ENCODE assay signal across 13 mouse cellular contexts in the genomic region with DNA sequence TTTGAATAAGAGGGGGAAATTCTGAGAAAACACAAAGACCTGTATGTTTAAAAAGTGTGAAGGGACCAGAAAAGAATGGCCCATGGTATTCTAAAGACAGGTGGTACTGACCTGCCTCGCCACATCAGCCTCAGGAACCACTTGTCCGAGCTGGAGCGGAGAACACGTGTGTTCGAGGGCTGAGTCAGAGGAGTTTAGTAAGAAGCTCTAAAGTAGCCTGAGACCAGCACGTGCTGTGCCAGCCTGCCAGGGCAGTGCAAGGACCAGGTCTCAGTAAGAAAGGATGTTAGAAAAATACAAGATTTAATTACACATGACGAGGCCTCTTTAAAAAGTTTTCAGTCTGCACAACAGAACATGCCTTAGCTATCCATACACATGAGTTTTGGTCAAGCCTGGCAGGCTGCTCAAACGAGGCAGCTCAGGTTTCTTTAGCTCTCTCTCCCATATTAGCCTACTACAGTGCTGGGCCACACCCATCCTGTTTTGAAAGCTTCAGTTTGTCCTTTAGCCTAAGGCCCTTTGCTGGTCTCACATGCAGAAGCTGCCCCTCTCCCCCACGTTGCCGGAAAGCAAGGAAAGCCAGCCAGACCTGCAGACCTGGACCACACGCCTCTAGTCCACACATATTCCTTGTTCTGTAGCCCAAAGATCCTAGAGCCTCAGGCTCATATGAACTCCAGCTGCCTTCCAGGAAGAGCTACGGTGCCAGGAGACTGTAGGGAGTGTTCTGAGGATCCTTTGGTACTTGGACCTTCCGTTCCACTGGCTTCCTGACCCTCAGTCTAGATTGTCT. TPM values are rescaled to one million over a fixed set of nuclear protein-coding genes. Genes with fewer than 3 reads are reported as not detected.
DNase-seq lines count a peak whose midpoint lies in the region; ATAC-seq and TF ChIP-seq lines count a peak whose summit lies in the region.
"Had no signal": no experiment of that assay in that cellular context is flagged by ENCODE, and none has a peak within 500 bp of the region (broad histone marks: within the 10 kb centered on the region; RNA-seq: fewer than 3 reads in every experiment).

No protein-coding gene starts in this region.

- TF ChIP-seq CTCF in heart, adult 2 months (IDR thresholded peaks at IDR 0.05) = no peak

- TF ChIP-seq EP300 in heart, adult 2 months (IDR thresholded peaks at IDR 0.05; ENCODE audit: insufficient read depth, low read depth, low read length) = 0 out of 2 replicates have a peak, but pooled peaks have one; percentile 8

- H3K4me3 ChIP-seq in heart, adult 2 months = no peak overlapping the region
- H3K4me3 ChIP-seq in heart, embryonic 11.5 days (ENCODE audit: low read depth, low read length) = no peak overlapping the region
- H3K4me3 ChIP-seq in stomach, embryonic 16.5 days (replicated peaks; ENCODE audit: low read length) = no peak overlapping the region
- H3K4me3 ChIP-seq: midbrain, embryonic 13.5 days had no signal

- intact Hi-C loops in heart, adult 2 months (cut with DNase I) = no loop called here

- H3K79me2 ChIP-seq in heart, adult 2 months (replicated peaks; ENCODE audit: control insufficient read depth, insufficient read depth, low read length) = no peaks in the 10 kb centered on the region

- no peaks in the 10 kb centered on the region for H3K9me3 ChIP-seq in heart, embryonic 11.5 days (replicated peaks; ENCODE audit: control insufficient read depth, low read length)
- no peaks in the 10 kb centered on the region for H3K9me3 ChIP-seq in stomach, embryonic 16.5 days (replicated peaks; ENCODE audit: control insufficient read depth, low read length)
- H3K9me3 ChIP-seq: midbrain, embryonic 13.5 days had no signal

- peak; percentile 40 to 49 for DNase-seq in heart, adult 2 months
- peak; percentile 57 to 73 for DNase-seq in lung, adult 18-20 months
- DNase-seq in lung, postnatal 14 days = no peak
- DNase-seq in fibroblast of lung, adult 2 months (ENCODE audit: low read depth) = peak; percentile 45
- no peak for DNase-seq in testis, postnatal 10 days (ENCODE audit: low spot score)
- DNase-seq: embryo, embryonic 11 days; gastrocnemius, postnatal 25 days; right cerebral cortex, postnatal 14 days had no signal

- WGBS in heart, adult 2 months = 60% methylated on average over 13 of the region's 13 CpGs
- WGBS in heart, embryonic 11.5 days (ENCODE audit: insufficient replicate concordance) = 77% methylated on average over 13 of the region's 13 CpGs
- 69% methylated on average over 13 of the region's 13 CpGs for WGBS in stomach, embryonic 16.5 days

- TF ChIP-seq POLR2A in heart, adult 2 months (IDR thresholded peaks at IDR 0.05; ENCODE audit: insufficient read depth, low read depth, low read length) = 0 out of 2 replicates have a peak, but pooled peaks have one; percentile 27

- peaks cover 15% of the 10 kb centered on the region for H3K4me1 ChIP-seq in heart, adult 2 months (ENCODE audit: control insufficient read depth, insufficient read depth, low read length)
- H3K4me1 ChIP-seq in heart, embryonic 11.5 days (ENCODE audit: control insufficient read depth, insufficient read depth, low read length) = 0 out of 2 replicates have a peak, but pooled peaks cover 2% of the 10 kb centered on the region
- peaks cover 2% of the 10 kb centered on the region; the same call in 1 of the 2 replicates for H3K4me1 ChIP-seq in stomach, embryonic 16.5 days (ENCODE audit: control insufficient read depth, insufficient read depth, low read length)
- H3K4me1 ChIP-seq: midbrain, embryonic 13.5 days had no signal

- H3K9ac ChIP-seq in heart, adult 2 months (ENCODE audit: low read depth, low read length) = no peak overlapping the region
- H3K9ac ChIP-seq in heart, embryonic 11.5 days (ENCODE audit: low read depth, low read length) = no peak overlapping the region
- H3K9ac ChIP-seq in stomach, embryonic 16.5 days (ENCODE audit: low read length) = no peak overlapping the region
- H3K9ac ChIP-seq: liver, embryonic 14.5 days had no signal

- no peak for ATAC-seq in heart, embryonic 11.5 days (replicated peaks; ENCODE audit: insufficient number of reproducible peaks, low FRiP score, low TSS enrichment)
- no peak for ATAC-seq in stomach, embryonic 16.5 days (ENCODE audit: insufficient read depth, low FRiP score)
- no peak for ATAC-seq in granulocyte monocyte progenitor cell, adult 5-6 weeks (replicated peaks; ENCODE audit: poor library complexity, severe bottlenecking)
- ATAC-seq: midbrain, embryonic 13.5 days had no signal

- H3K4me2 ChIP-seq in heart, embryonic 11.5 days = no peak overlapping the region
- H3K4me2 ChIP-seq in stomach, embryonic 16.5 days (ENCODE audit: low read depth, low read length) = no peak overlapping the region
- H3K4me2 ChIP-seq: midbrain, embryonic 13.5 days had no signal

- H3K27ac ChIP-seq in heart, adult 2 months = peak overlapping the region; percentile 80
- no peak overlapping the region for H3K27ac ChIP-seq in heart, embryonic 11.5 days (ENCODE audit: low read depth, low read length)
- peak overlapping the region; percentile 40 for H3K27ac ChIP-seq in stomach, embryonic 16.5 days (ENCODE audit: low read length)
- H3K27ac ChIP-seq: liver, embryonic 14.5 days; midbrain, embryonic 13.5 days had no signal

- no peaks in the 10 kb centered on the region for H3K36me3 ChIP-seq in heart, adult 2 months (ENCODE audit: control insufficient read depth, insufficient read depth, low read length)
- no peaks in the 10 kb centered on the region for H3K36me3 ChIP-seq in heart, embryonic 11.5 days (ENCODE audit: control insufficient read depth, insufficient read depth, low read length)
- H3K36me3 ChIP-seq in stomach, embryonic 16.5 days (ENCODE audit: control insufficient read depth, insufficient read depth, low read length) = no peaks in the 10 kb centered on the region

- no peaks in the 10 kb centered on the region for H3K27me3 ChIP-seq in heart, adult 2 months (ENCODE audit: control insufficient read depth, insufficient read depth, low read length)
- H3K27me3 ChIP-seq in heart, embryonic 11.5 days (ENCODE audit: control insufficient read depth, insufficient read depth, low read length) = no peaks in the 10 kb centered on the region
- no peaks in the 10 kb centered on the region for H3K27me3 ChIP-seq in stomach, embryonic 16.5 days (ENCODE audit: control insufficient read depth, insufficient read depth, low read length)
- H3K27me3 ChIP-seq: midbrain, embryonic 13.5 days had no signal

RNA-seq across cellular contexts. Expression of gene Tor3a, which starts 19.2 kb away (rescaled TPM):
- total RNA-seq in heart, adult 2 months (2021) = 10 to 100 TPM in 1 of 2 experiments, 1 to 10 TPM in 1; 8.3 to 11.6 TPM
- 8.9 and 11.8 TPM in 2 replicates for polyA plus RNA-seq in heart, adult 2 months (2012; rRNA removed)
- polyA plus RNA-seq in heart, embryonic 11.5 days (2014; fragmentation: Nextera tagmentation; extraction: Ambion mirVana) = 4.5 and 5.5 TPM in 2 replicates
- polyA plus RNA-seq in stomach, embryonic 16.5 days (2015; fragmentation: Nextera tagmentation; extraction: Ambion mirVana) = 14.6 and 19.2 TPM in 2 replicates
- total RNA-seq in granulocyte monocyte progenitor cell, adult 5-6 weeks (2014; fragmentation: Nextera tagmentation) = 35.6 and 40.0 TPM in 2 replicates
- total RNA-seq in granulocyte monocyte progenitor cell, adult 5-6 weeks (2017) = 33.5 and 33.6 TPM in 2 replicates

Comparison
In these comparisons a context has a peak if more than half of its experiments do, and no peak if none do; other contexts are left out.
1. DNase-seq: peak in heart, adult 2 months (2 of 2), lung, adult 18-20 months (2 of 2) and fibroblast of lung, adult 2 months (single experiment); none in lung, postnatal 14 days (single experiment) and testis, postnatal 10 days (single experiment).